Mouse (Mus musculus): Measurements from ENCODE around the gene Gm45521.
"Not testable (repeated sequence)": the region's sequence is repeated elsewhere in the genome, so short reads cannot be mapped to it uniquely, and the experiment has no call there.

Gm45521 gene

GRCm38 (mm10) chr14:8000247-8000646, 43.2 kb downstream of the Gm45521 start:
- DNase-seq (ENCODE audit: low spot score in 2 of 2) = no peak

GRCm38 (mm10) chr14:8000831-8001685, 44.0 kb downstream of the Gm45521 start:
- peak; percentile 17 to 39 for DNase-seq (ENCODE audit: low spot score in 2 of 2)

GRCm38 (mm10) chr14:8002432-8003092, 45.5 kb downstream of the Gm45521 start, which contains the start of gene Abhd6:
Gene Abhd6, plus strand, starts transcription at chr14:8002902.
- DNase-seq (ENCODE audit: low spot score in 2 of 2) = peak; percentile 77 to 83

- DNase-seq (ENCODE audit: low spot score in 2 of 2) = peak; percentile 52 to 53
Observed at GRCm38 (mm10) chr14:8003093-8003670, 46.1 kb downstream of the Gm45521 start.

DNA sequence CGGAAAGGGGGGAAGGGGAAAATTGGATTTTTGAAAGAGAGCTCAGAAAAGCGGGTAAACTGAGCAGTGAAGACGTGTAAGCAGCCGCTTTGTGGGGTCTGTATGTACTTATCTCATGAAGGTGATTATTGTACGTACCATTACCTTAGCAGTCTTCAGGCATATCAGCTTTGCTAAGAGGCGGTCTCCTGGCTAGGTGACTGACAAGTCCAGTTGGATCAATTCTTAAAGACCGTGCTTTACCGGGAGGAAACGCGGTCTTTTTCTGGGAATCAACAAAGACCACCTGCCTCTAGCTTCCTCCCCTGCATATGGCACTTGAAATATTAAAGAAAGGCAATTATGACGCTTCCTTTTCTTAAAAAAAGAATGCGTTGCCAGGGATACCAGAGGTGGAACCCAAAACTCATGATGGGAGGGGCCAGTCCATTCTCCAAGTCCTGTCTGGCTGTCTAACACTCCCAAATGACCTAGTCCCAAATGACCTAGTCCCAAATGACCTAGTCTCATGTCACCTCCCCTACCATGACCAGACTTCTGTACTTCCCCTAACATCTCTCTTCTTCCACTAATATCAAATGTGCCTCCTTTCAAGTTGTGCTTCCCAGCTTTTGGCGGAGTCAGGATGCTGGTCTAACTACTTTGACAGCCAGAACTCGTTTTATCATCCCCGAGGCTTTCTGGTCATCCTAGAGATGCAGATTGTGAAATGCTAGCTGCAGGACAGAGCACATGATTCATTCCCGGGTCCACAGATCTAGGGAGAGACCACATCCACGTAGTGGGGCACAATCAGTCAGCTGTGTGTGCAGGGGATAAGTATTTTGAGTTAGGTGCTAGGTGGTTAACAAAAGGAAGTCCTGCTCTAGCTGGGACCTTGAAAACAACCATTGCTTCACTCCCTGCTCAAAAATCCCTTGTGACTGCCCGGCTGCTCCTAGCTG, 46.9 kb downstream of the Gm45521 start:
- no peak for DNase-seq (ENCODE audit: low spot score in 2 of 2)

- DNase-seq (ENCODE audit: low spot score in 2 of 2) = not testable (repeated sequence)
Observed at GRCm38 (mm10) chr14:8006061-8006460, 49.0 kb downstream of the Gm45521 start.

- DNase-seq (ENCODE audit: low spot score in 2 of 2) = no peak
Observed at GRCm38 (mm10) chr14:8007084-8007483, 50.0 kb downstream of the Gm45521 start.

DNA sequence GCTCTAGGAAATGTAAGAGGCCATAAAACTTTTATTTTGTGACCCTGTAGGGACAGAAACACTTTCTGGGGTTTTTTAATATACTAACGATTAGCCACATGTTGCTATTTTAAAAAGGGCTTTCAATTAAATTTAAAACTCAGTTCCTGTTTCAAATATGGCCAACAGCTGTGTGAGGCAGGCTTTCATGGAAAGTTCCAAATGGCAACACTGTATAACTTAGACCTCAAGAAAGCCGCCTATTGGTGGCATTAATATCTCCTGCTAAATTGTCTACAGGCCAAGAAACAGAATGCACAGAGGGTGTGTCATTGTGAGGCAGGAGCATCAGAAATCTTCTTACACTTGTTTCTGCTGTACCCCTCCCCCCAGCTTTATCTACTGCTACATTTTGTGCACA, 50.4 kb downstream of the Gm45521 start:
- no peak for DNase-seq (ENCODE audit: low spot score in 2 of 2)

DNA sequence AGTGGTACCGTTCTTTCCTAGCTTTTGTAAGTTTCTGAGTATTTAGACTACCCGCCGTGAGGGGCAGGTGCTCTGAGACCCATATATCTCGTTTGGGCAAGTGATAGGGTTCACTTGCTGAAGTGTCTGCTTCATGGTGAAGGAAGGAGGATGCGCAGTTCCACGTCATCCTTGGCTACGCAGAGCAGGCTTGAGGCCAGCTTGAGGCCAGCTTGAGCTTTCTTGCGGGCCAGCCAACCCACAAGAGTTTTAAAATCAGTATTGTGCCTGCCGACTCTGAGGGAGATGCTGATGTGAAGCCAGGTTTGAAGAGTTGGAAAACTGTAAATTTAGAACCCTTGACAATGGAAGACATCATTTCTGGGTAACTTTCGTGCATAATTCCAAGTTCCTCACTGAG, 50.8 kb downstream of the Gm45521 start:
- no peak for DNase-seq (ENCODE audit: low spot score in 2 of 2)
